Mouse (Mus musculus) Muller cell, postnatal 12 days (primary cell): ENCODE data around the gene Meiob.
A peak's percentile ranks its signal among the peaks of the same experiment; 100 is the strongest.

ENCODE experiments used
- DNase-seq: peaks from one replicate; pipeline ENCODE4 v3.0.0-alpha.2; 2015; ENCODE audit errors: inconsistent ontology term

Gene Meiob

DNA sequence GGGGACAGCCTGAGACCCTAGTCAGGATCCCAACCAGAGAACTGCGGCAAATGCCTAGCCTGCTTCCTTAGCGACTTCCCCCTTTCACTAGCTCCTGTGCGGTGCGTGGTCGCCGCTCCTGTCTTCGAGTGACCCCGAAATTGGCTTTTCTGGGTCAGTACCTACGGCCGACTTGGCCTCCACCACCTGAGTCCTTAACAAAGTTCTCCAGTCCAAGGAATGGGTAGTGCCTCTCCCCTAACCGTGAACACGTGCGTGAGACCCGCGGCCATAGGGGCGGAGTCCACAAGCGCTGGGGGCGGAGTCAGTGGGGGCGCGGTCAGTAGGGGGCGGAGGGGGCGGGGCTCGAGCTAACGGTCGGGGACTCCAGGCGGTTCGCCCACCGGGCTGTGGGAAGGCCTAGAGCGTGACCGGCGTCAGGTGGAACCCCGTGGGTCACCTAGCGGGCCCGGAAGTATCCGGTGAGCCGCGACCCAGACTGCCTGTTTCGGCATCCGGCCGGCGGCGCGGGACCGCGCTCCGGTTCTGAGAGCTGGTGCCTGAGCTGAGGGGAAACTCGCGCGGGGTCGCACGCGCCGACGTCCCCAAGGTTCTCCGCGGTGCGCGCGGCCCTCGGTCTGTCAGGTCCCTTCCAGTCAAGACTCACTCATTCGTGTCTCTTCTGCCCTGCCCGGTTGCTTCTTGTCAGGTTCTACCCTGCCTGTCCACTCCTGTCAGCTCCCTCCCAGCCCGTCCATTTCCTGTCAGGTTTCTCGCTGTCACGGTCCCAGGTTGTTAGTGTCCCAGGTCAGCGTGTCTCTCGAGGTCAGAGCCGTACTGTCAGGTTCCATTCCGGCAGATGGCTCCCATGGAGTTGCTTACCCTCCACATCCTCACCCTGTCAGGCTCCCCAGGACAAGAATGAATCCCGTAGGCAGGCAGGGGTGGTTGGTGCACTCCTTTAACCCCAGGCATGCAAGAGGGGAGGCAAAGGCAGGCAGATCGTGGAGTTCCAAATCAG is at the start of gene Meiob:
Gene Meiob (plus strand): TSS at position 338 of the 1,000 bp plus-strand sequence.
- peak; percentile 79 for DNase-seq

DNA sequence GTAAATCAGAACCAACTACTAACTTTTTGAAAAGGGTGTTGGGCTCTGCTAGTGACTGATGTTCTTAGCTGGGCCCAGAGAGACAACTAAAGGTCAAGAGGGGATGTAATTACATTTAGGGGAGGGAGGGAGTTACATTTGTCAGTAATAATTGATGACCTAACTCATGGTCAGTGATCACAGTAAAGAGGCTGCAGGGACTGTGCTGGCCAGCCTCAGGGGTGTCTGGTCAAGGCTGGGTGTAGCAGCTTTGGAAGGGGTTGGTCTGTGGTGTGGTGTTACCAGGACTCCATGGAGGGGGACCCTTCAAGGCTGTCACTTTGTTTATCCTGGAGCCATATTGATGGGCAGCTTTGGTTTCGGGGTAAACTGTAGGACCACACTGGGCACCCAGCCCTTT is 46.7 kb upstream of the Meiob start:
- DNase-seq, result no peak

DNA sequence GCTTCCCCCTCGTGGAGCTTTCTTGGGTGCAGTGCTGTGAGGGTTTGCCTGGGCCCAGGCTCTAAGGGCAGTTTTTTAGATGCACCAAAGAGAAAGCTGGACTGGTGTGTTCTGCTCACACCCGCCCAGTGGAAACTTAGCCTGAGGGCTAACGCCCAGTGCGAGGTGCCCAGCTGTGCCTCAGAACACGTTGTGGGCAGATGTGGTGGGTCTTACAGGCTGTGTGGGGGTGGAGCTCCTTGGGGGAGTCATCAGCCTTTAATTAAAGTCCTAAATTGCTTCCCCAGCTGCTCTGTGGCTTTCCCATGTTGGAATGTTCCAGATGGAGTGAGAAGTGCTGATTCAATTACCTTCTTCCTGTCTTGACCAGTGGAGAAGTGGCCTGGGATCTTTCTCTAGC is 43.0 kb upstream of the Meiob start:
- no peak for DNase-seq

DNA sequence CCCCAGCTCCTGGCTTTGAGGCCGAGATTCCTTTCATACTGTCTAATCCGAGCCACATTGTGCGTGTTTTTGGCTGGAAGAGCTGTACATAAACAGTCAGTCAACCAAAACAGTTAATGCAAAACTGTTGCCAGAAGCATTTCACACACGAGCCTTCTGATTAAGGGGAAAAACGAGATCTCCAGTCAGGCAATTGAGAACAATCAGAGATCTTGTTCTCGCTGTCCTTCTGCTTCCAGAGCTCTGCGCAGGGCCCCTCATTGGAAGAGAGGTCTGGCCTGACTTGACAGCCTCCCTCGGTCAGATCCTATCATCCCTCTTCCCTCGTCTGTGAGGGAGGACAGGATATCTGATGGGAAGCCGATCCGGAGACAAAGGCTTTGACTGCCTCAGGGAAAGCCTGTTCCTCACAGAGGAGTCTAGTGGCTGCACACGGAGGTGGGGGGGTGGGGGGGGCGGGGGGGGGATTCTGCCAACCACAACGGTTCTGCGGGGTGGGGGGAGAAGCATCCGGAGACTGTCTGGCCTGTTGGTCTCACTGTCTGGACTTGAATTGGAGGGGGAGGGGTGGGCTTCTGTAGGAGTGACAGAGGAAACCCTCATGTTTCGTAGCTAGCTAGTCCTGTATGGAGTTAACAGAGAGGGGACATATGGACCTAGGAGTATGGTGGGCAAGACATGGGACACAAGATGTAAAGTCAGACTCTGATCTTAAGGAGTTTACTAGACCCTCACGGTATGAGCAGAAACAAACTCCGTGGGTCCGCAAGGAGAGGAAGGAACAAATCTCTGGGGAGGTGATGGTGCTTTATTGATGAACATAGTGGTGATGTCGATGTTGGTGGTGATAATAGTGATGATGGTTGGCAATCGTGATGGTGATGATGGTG is 38.8 kb upstream of the Meiob start:
- peak; percentile 67 for DNase-seq

DNA sequence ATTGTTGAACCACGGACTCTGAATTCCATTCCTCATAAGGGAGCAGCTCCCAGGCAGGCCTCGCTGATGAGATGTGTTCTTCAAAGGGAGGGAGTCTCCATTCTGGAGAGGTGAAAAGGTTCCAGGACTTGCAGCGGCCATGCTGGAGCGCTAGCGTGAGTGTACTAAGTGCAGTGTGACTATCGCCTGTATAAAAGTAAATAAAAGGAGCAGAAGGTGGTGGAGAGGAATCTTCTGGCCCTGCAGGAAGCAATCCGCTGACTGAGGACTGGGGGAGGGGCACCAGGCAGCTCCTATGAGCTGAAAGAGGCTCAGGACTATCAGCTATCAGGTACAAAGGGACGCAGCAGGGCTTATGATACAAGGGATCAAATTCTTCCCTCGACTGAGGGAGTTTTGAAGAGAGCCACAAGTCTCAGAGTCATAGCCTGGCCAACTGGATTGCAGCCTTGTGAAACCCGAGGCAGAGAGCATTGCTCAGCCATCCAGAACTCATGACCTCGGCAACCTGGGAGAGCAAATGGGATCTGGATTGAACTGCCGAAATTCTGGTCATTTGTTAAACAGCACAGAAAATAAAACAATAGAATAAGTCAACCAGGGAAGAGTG is 37.7 kb upstream of the Meiob start:
- no peak for DNase-seq

DNA sequence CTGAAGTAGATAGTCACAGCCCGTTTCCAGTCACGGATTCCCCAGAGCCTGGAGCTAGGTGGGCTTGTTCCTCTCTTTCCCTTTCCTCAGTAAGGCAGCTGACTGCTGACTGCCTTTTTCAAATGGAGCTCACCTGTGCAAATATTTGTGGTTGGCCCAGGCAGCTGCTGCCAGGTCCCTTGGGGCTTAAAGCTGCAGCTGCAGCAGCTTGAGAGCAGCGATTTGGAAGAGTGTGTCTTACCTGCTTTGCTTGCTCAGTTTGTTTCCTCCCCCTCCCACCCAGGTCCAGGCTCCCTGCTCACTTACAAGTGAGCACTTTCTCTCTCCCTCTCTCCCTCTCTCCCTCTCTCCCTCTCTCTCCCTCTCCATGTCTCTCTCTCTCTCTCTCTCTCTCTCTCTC is 34.9 kb upstream of the Meiob start:
- no peak for DNase-seq

DNA sequence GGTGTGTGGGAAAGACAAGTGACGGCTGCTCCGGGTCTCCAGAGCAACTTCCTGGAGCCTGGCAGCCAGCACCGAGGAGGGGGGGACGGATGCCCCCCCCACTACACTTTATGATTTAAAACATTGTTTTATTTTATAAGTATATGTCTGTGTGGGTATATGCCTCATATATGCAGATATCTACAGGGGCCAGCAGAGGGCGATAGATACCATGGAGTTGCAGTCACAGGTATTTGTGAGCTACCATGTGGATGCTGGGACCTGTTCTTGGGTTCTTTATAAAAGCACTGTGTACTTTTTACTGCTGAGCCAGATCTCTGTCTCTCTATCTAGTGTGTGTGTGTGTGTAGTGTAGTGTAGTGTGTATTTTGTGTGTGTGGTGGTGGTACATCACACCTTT is 30.8 kb upstream of the Meiob start:
- DNase-seq, result no peak

DNA sequence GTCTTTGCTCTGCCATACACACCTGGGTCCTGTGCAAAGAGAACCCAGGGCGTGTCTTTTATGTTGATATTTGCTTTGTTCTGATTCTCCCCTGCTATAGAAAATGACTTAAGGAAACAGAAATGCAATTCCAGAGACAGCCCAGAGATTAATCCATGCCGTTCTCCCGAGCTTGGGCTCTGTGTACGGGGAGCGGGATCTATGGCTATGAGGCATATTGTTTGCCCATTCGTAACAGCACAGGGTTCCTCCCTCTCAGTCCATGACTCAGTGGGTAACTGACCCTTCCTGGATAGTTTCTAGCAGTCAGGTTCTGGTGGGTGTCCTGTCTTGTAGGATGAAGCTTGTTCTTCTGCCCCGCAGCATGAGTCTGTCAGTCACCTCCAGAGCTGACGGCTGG is 28.9 kb upstream of the Meiob start:
- no peak for DNase-seq

DNA sequence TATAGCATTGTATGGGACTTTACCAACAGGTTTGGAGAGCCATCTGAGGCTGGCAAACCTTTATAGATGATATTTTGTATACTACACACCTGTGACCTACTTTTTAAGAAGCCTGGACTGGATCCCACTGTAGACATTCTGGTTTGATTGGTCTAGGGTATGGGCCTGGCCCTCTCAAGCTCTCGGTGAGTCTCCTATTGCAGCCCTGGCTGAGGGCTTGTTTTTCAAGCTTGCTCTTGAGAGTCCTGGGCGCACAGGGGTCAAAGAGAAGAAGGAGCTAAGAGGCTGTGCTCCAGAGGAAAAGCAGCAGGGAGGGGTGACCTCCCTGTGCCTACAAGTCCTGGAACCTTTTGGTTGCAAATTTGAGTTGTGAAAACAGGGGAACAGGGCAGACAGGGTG is 27.0 kb upstream of the Meiob start:
- DNase-seq, result no peak

DNA sequence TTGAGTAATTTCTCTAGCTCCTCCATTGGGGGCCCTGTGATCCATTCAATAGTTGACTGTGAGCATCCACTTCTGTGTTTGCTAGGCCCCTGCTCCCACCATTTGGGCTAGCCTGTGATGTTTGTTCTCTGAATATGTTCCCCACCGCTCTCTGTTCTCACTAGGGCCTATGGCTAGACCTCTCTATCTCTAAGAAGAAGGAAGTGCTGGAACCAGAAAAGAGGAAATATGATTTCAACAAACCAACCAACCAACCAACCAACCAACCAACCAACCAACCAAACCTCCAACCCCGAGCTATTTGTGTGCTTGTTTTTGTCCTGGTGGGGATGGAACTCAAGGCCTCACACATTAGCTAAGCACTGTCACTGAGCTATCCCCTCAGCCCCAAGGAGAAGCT is 23.3 kb upstream of the Meiob start:
- DNase-seq, result no peak

DNA sequence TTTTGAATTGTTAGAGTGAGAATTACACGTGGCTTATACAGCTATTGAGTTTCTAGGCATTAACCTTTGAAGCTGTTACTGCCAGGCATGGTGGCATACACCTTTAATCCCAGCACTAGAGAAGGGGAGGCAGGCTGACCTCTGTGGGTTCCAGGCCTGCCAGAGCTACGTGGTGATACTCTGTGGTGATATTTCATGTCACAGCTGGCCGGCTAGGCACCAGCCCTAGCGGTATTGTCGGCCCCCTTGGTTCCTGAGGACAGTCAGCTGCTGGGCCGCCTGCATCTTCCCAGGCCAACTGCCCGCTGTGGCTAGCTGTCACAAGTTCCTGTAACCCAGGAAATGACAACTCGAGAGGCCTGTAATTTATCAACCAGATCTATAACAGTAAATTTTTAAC is 11.9 kb upstream of the Meiob start:
- DNase-seq, result no peak

DNA sequence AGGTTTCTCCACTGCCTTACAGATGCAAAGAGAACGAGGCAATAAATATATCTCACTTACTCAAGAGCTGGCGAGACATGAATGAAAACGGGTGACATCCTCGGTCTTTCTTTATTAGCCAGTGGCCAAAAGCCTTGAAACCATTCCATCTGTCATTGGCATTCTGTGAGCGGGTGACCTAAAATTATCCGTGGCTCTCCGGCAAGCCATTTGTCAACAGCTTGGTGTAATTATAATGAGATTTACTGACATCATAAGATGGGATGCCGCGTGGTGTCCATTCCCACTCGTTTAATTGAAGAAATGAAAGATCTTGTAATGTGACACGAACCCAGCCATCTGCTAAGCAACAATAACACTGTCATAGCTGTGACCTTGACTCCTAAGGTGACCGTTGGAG is 9.3 kb upstream of the Meiob start:
- DNase-seq, result peak; percentile 9

DNA sequence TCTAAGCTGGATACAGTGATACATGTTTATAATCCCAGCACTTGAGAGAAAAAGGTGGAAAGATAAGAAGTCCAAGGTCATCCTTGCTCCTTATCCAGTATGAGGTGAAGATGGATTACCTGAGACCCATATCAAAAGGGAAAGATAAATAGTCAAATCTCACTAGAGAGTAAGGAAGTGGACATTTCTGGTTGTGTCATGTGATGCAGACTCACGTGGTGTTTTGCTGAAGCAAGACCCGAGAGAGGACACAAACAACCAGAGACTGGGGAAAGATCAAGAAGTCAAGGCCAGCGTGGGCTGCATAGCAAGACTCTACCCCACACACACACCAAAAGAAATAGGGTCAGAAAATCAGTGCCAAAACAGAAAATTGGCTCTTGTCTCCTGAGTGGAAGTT is 7.1 kb upstream of the Meiob start:
- DNase-seq, result no peak

DNA sequence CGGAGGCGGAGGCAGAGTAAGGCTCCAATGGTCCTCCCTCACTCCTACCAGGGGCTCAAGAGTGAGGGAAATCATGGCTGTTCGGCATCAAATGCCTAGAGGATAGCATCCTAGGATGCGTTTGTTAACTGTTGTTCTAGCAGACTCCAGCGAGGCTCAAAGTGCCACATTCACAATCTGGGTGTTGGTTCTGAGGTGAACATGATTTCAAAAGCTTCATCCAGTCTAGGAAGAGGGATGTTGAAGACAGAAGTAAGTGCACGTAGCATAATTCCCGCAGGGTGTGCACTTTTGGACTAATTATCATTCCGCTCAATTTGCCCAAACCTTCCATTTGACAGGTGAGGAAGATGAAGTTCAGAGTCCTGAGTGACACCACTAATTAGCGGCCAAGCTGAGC is 5.9 kb upstream of the Meiob start:
- no peak for DNase-seq

DNA sequence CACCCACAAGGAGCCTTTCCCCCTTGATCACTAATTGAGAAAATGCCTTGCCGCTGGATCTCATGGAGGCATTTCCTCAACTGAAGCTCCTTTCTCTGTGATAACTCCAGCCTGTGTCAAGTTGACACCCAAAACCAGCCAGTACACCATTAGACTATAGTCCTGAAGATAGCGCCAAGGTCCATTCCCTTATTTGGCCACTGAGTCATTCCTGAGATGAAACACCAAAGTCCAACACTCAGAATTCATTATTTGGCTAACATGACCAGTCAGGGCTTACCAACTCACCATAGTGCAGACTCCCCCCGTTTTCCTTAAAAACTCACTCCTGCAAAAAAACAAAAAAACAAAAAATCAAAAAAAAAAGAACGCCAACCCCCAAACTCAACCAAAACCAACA is 4.6 kb upstream of the Meiob start:
- DNase-seq, result no peak

DNA sequence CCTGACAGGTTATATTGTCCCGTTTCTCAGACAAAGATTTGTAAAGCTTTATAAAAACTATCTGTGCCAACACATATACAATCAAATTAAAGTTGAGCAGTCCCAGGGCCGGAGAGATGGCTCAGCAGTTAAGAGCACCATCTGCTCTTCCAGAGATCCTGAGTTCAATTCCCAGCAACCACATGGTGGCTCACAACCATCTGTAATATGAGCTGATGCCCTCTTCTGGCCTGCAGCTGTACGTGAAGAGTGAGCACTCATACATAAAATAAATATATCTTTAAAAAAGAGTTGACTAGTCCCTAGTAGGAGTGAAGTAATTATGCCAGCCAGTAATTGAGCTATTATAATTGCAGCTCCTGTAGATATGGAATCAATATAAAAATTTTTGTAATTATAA is 3.6 kb upstream of the Meiob start:
- no peak for DNase-seq

DNA sequence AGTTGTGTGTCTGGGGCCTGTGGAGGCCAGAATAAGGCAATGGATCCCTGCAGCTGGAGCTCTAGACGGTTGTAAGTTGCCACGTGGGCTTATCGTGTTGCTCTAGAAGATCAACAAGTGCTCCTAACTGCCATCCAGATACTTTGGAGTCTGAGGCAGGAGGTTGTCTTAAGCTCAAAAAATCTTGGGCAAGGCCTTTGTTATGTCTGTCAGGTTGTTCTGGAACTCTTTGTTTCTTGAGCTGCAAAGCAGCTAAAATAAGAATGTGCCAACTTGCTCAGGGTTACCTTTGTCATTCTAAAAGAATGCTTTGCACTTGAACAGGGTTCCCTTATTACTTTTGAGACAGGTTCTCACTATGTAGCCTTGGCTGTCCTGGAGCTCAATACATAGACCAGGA is 7.1 kb downstream of the Meiob start:
- DNase-seq, result no peak

DNA sequence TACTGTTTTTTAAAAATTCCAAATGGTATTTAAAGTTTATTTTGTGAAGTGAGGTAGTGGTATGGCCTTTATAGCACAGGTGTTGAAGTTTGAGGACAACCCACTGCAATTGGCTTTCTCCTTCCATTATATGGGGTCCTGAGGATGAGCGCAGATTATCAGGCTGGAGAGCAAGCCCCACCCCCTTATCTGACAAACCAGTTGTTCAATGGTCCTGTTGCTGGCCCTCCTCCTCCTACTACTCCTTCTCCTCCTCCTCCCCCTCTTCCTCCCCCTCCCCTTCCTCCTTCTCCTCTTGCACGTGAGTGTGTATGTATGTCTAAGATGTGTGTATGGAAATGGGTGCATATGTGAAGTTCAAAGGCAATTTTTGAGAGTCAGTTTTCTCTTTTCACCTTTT is 8.1 kb downstream of the Meiob start:
- DNase-seq, result no peak

DNA sequence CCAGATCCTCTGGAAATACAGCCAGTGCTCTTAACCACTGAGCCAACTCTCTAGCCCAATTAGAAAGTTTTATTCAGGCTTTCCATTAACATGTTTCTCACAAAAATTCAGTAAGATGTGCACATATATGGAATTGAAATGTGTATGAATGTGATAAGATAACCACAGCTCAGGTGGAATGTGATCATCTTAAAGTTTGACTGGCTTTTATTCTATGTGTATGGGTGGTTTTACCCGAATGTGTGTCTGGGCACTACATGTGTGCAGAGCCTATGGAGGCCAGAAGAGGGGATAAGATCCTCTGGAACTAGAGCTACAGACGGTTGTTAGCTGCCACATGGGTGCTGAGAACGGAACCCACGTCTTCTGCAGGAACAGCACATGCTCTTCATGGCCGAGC is 11.2 kb downstream of the Meiob start:
- DNase-seq, result no peak

DNA sequence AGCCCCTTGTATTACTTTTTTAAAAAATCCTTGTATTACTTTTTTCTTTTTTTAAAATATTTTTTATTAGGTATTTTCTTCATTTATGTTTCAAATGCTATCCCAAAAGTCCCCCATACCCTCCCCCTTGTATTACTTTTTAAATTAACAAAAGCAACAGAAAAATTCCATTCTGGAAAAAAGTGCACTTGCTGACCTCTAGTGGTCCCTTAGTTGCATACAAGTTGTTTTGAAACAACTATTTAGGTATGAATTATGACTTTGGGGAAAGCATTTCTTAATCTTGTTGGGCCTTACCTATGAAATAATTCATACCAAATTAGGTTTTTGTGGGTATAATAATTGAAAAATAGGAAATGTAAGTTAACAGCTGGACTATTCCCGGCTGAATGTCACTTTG is 13.4 kb downstream of the Meiob start:
- DNase-seq, result peak; percentile 11

DNA sequence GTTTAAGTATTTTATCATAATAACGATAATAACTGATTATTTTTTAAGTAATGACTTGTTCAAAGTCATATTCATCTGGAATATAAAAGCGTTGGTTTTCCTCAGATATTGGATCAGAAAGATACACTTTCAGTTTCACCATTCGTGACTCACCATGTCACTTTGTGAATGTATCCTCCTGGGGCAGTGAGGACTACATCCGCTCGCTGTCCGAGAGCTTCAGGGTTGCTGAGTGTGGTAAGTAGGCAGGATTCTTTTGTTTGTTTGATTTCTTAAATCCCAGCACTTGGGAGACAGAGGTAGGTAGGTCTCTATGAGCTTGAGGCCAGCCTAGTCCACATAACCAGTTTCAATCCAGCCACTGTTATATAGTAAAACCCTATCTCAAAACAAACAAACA is 14.1 kb downstream of the Meiob start:
- peak; percentile 2 for DNase-seq

DNA sequence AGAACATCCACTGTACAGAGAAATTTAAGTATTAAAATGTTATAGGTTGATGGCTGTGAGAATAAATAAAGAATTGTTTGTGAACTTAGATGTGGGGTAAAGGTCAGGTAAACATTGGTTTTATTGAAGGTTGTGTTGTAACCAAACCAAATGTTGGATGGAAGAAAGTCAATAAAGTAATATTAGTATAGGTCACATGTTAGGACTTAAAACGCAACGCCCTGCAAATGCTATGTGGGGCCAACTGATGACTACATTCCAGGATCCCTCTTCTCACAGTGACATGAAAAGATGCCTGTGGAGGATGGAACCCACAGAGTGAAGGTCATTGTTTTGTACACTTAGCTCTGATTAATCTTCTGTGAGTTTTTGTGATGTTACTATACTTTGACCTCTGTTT is 15.4 kb downstream of the Meiob start:
- DNase-seq, result no peak
